Comparison of ENCODE assay signal across 8 mouse cellular contexts in the genomic region with DNA sequence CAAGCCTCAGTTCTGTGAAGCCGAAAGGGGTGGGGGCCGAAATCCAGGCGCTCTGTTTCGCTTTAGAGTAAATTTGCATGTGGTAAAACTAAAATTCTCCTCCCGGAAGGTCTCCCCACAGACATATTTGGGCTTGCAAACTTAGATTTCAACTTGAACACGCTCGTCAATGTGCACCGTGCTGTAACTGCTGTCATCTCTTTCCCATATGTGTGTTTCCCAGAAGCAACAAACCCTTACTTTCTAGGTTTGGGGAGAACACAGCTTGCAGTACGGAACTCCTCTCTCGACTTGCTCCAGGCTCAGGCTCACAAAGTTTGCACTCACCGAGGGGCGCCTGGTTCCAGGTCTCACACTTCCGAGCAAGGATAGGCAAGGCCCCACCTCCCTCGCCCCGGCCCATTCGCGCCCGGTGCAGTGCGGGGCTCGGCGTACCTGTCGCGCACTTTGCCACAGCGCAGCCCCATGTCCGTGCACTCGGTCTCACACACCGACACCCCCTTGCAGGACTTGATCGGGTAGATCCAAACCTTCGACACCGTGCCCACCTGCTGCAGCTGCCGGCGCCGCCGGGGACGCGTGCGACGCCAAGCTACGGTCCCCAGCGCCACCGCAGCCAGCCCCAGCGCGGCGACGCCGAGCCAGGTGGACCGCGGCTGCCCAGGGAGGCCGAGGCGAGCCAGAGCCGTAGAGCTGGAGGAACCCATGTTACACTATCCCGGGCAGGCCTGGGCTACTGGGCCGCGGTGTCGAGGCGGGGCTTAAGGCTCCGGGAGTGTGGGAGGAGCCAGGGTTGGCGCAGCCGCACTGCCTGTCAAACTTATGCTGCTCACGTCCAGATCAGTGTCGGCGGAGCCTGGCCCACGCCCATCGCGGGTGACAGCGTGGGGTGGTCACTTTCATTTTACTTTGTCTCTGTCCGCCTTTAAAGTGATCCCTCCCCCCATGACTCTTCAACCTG. TPM values are rescaled to one million over a fixed set of nuclear protein-coding genes. Genes with fewer than 3 reads are reported as not detected.
DNase-seq lines count a peak whose midpoint lies in the region; ATAC-seq and TF ChIP-seq lines count a peak whose summit lies in the region.

No protein-coding gene starts in this region.

- peak; percentile 88 for TF ChIP-seq POLR2A in cortical plate, adult 2 months (IDR thresholded peaks at IDR 0.05; ENCODE audit: extremely low read depth, insufficient read depth, low read length)

- H3K4me3 ChIP-seq in cortical plate, adult 2 months (ENCODE audit: insufficient read depth, low read length): peak overlapping the region; percentile 87

- peak overlapping the region; percentile 77 for H3K27ac ChIP-seq in cortical plate, adult 2 months (ENCODE audit: insufficient read depth, low read length)

- no peak for TF ChIP-seq CTCF in cortical plate, adult 2 months (IDR thresholded peaks at IDR 0.05; ENCODE audit: extremely low read depth, insufficient read depth, low read length)

- H3K4me1 ChIP-seq in cortical plate, adult 2 months (ENCODE audit: control insufficient read depth, insufficient read depth, low read length): peaks cover 8% of the 10 kb centered on the region

- ATAC-seq in megakaryocyte, adult 5-6 weeks (ENCODE audit: poor library complexity, severe bottlenecking): peak; percentile 90

- peak; percentile 92 for DNase-seq in adipocyte (ENCODE audit: low spot score)
- DNase-seq in gastrocnemius, adult 8-10 months (ENCODE audit: low spot score in 2 of 2): peak; percentile 84 to 89
- DNase-seq in hindlimb bud, embryonic 11.5 days (ENCODE audit: extremely low spot score, low read depth, low spot score): peak; percentile 50
- DNase-seq in left cerebral cortex, adult 8-10 months (ENCODE audit: low spot score in 2 of 2): peak; percentile 71 to 78
- peak; percentile 90 for DNase-seq in right cerebral cortex, adult 18-20 months
- DNase-seq in urinary bladder, adult 2 months (ENCODE audit: low spot score): peak; percentile 89

RNA-seq across cellular contexts. Expression of gene Marc2, which starts 0.9 kb away (rescaled TPM):
- polyA plus RNA-seq in cortical plate, adult 2 months (2012; rRNA removed): 100 and 105 TPM in 2 replicates
- 100 to 1,000 TPM; 128 to 149 (median 132) TPM for total RNA-seq in gastrocnemius, adult 8-10 months (2022)
- total RNA-seq in left cerebral cortex, adult 8-10 months (2022): 100 to 1,000 TPM; 154 to 172 (median 165) TPM
- 141 and 187 TPM in 2 replicates for total RNA-seq in megakaryocyte, adult 5-6 weeks (2015)
- total RNA-seq in megakaryocyte, adult 5-6 weeks (2017): 52.3 and 73.3 TPM in 2 replicates
- polyA plus RNA-seq in urinary bladder, adult 2 months (2012; rRNA removed): 102 and 119 TPM in 2 replicates

RNA-seq across cellular contexts. Expression of gene Marc1, which starts 34.3 kb away (rescaled TPM):
- polyA plus RNA-seq in cortical plate, adult 2 months (2012; rRNA removed): 0.15 and 0.19 TPM in 2 replicates
- total RNA-seq in gastrocnemius, adult 8-10 months (2022): under 1 TPM in 2 of 4 experiments, not detected in 2; 0.27 to 0.62 TPM
- total RNA-seq in left cerebral cortex, adult 8-10 months (2022): under 1 TPM in 1 of 4 experiments, not detected in 3; 0.28 TPM
- total RNA-seq in megakaryocyte, adult 5-6 weeks (2015): 0.62 TPM in 1 of 2 replicates, not detected in the other
- 0.37 TPM in 1 of 2 replicates, not detected in the other for total RNA-seq in megakaryocyte, adult 5-6 weeks (2017)
- polyA plus RNA-seq in urinary bladder, adult 2 months (2012; rRNA removed): 0.40 and 0.62 TPM in 2 replicates

RNA-seq across cellular contexts. Expression of gene C130074G19Rik, which starts 37.6 kb away (rescaled TPM):
- 35.9 and 42.1 TPM in 2 replicates for polyA plus RNA-seq in cortical plate, adult 2 months (2012; rRNA removed)
- total RNA-seq in gastrocnemius, adult 8-10 months (2022): 10 to 100 TPM in 2 of 4 experiments, 1 to 10 TPM in 2; 7.1 to 15.3 (median 10.8) TPM
- total RNA-seq in left cerebral cortex, adult 8-10 months (2022): 10 to 100 TPM; 45.6 to 56.4 (median 48.8) TPM
- not detected in 2 replicates for total RNA-seq in megakaryocyte, adult 5-6 weeks (2015)
- not detected in 2 replicates for total RNA-seq in megakaryocyte, adult 5-6 weeks (2017)
- polyA plus RNA-seq in urinary bladder, adult 2 months (2012; rRNA removed): 12.2 and 22.0 TPM in 2 replicates

Comparison
In these comparisons a context has a peak if more than half of its experiments do, and no peak if none do; other contexts are left out.
1. Peak in every context shown above with its lines: DNase-seq, ATAC-seq, H3K4me3 ChIP-seq and H3K27ac ChIP-seq.
2. RNA of gene C130074G19Rik, which starts 37.6 kb away (total RNA-seq): 45.6 to 56.4 TPM in left cerebral cortex, adult 8-10 months and 7.1 to 15.3 TPM in gastrocnemius, adult 8-10 months; not detected in megakaryocyte, adult 5-6 weeks; every median in the first group is over 4 times any median in the second.